Mouse (Mus musculus): Measurements from ENCODE around the gene Car10. TPM values are rescaled to one million over a fixed set of nuclear protein-coding genes. Genes with fewer than 3 reads are reported as not detected.
A peak's percentile ranks its signal among the peaks of the same experiment; 100 is the strongest.

Car10 gene
- 0.09 TPM in 1 of 2 replicates, not detected in the other for polyA plus RNA-seq (2016; fragmentation: Nextera tagmentation; extraction: Ambion mirVana)

DNA sequence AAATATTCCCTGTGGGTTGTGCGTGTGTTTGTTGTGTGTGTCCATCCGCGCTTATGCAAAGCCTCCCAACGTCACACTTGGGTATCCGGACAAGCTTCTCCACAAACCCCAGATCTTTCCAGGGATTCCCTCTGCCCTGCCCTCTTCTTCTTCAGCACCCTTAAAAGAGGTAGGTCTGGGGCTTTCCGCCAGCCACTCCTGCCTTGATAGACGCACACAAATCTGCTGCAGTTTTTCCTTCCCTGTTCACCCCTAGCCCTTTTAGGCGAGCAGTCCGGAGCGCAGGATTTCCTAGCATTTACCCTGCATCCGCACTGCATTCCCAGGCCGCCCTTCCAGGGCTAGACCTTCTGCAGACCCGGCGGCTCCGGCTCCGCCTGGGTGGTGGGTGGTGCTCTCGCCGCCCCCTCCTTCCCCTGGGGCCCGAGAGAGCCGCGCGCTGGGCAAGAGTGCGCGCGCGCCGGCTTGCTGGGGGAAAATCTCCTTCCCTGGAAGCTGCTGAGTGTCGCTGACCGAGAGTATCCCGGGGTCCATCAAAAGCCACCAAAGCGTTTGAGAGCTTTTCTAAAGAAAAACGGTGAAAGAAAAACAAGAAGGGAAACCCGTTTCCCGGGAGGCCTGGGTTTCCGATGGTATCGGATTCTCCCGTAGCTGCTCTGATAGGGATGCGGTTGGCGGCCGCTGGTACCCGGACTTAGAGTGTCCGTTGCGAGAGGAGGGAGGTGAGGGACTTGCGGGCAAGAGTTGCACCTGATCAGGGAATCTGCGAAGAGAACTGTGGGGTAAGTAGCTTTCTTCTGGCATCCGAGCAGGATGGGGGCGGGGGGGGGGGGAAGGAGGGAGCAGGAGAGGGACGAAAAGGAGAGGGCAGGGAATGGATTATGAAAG, at the start of gene Car10:
Gene Car10, plus strand, starts transcription at position 88 of the 888 bp plus-strand sequence.
- Histone ChIP-seq H3K4me1 (peaks cover 19% of the 10 kb centered on the region), H3K27me3 (ENCODE audit: insufficient read depth, poor library complexity, severe bottlenecking) (peaks cover 62% of the 10 kb centered on the region), H3K27ac (no peak within 1 kb of the TSS), H3K4me3 (peak within 1 kb of the TSS; percentile 55), H3K9me3 (no peaks in the 10 kb centered on the region), H3K36me3 (no peaks in the 10 kb centered on the region)
- under 1% methylated on average over 47 of the region's 48 CpGs for WGBS
- DNase-seq (ENCODE audit: low spot score): no peak

DNA sequence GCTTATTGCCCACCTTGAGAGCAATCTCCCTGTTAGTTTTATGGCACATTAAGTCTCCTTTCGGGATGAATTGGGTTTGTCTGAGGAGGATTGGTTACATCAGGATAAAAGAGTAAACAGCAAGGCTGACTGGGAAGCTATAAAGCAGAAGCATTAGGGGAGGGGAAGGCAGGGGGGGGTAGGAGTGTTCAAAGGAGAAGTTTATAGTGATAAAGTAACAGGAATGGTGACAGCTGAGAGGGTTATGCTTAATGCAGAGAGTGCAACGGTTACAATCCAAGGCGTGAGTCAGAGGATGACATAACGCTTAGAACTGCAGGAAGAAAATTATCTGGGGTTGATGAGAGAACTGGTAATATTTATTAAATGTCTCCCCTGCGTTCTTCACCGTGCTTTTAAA, 32.8 kb upstream of the Car10 start:
- Histone ChIP-seq H3K4me3 (no peak overlapping the region), H3K27me3 (ENCODE audit: insufficient read depth, poor library complexity, severe bottlenecking) (no peaks in the 10 kb centered on the region), H3K36me3 (no peaks in the 10 kb centered on the region), H3K4me1 (no peaks in the 10 kb centered on the region), H3K27ac (no peak overlapping the region), H3K9me3 (no peaks in the 10 kb centered on the region)
- DNase-seq (ENCODE audit: low spot score): no peak
- 72% methylated on average over 6 of the region's 6 CpGs for WGBS

DNA sequence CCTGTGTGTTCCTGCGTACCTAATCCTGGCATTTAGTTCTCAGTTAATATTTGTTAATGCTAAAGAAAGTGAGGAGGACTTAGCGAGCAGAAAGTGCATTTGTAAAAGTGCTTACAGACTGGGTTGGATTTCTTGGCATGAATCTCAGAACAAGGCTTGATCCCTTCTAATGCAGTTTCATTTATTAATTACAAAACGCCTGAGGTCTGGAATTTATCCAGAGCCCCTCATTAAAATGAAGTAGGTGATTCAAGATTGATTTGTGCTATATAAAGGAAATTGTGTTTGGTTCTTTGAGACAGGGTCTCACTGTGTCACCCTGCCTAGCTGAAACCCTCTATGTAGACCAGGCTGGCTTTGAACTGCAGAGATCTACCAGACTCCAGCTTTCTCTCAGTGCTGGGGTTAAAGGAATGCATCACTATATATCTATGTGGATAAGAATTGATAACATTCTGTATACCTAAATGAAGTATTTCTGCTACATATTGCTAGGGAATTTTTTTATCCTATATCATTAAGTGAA, 32.1 kb upstream of the Car10 start:
- no peak for DNase-seq (ENCODE audit: low spot score)
- no peaks in the 10 kb centered on the region for H3K36me3 ChIP-seq
- no peaks in the 10 kb centered on the region for H3K4me1 ChIP-seq
- H3K9me3 ChIP-seq: no peaks in the 10 kb centered on the region
- H3K4me3 ChIP-seq: no peak overlapping the region
- no peaks in the 10 kb centered on the region for H3K27me3 ChIP-seq (ENCODE audit: insufficient read depth, poor library complexity, severe bottlenecking)
- WGBS: 75% methylated on average over 3 of the region's 3 CpGs
- no peak overlapping the region for H3K27ac ChIP-seq

DNA sequence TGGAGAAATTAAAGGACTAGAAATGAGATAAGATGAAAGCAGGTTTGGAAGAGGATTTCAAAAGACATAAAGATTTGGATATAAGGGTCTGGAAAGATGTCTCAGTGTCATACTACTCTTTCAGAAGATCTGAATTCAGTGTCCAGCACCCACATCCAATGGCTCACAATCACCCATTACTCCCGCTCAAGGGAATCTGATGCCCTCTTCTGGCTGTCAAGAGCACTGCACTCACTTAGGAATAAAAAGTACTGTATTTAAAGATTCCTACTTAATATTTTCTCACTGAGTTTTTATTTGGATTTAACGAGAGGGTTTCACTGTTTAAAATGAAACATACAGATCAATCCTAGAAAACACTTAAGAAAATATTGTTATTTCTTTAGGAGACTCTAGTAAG, 2.2 kb upstream of the Car10 start:
- peaks cover 36% of the 10 kb centered on the region for H3K27me3 ChIP-seq (ENCODE audit: insufficient read depth, poor library complexity, severe bottlenecking)
- H3K36me3 ChIP-seq: no peaks in the 10 kb centered on the region
- H3K27ac ChIP-seq: no peak overlapping the region
- H3K9me3 ChIP-seq: no peaks in the 10 kb centered on the region
- 28% methylated on average over 2 of the region's 2 CpGs for WGBS
- DNase-seq (ENCODE audit: low spot score): no peak
- peaks cover 19% of the 10 kb centered on the region for H3K4me1 ChIP-seq
- H3K4me3 ChIP-seq: no peak overlapping the region

DNA sequence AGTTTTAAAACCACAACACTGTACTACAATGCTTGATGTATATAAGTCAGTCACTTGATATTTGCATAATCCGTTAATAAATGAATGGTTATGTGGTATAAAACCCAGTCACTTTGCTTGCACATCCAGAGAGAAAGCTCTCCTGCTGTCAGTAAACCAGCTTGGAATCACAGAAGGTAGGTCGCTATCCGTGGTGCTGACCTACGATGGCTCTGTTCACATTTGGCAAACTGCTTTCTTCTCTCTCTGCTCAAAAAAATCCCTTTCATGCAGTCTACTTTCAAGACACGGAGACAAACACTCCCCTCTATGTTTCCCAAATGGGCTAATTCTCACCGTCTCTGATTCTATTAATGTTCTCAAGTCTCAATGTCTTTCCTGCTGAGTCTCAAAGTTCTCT, 827 bp upstream of the Car10 start:
- 1% methylated on average over 6 of the region's 6 CpGs for WGBS
- H3K9me3 ChIP-seq: no peaks in the 10 kb centered on the region
- peaks cover 19% of the 10 kb centered on the region for H3K4me1 ChIP-seq
- H3K36me3 ChIP-seq: no peaks in the 10 kb centered on the region
- no peak overlapping the region for H3K4me3 ChIP-seq
- no peak overlapping the region for H3K27ac ChIP-seq
- DNase-seq (ENCODE audit: low spot score): peak; percentile 77
- H3K27me3 ChIP-seq (ENCODE audit: insufficient read depth, poor library complexity, severe bottlenecking): peaks cover 50% of the 10 kb centered on the region

DNA sequence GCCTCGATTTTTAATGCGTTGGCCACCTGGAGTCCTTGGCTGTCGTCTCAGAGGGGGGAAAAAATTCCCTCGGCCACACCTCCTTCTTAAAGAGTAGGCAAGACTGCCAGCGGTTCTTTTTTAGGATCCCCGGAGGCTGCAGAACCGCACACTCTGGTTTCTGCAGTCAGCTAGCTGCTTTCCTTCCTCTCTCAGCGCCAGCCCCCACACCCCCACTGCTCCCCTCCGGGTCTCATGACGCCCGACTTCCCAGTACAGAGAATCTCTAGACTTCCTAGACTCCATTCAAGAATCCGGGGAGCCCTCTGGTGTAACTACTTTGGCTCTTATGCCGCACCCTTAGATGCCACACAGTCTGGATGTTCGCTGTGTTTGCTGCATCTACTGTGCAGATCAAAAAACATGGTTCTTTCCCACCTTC, 387 bp upstream of the Car10 start:
- H3K4me3 ChIP-seq: no peak overlapping the region

DNA sequence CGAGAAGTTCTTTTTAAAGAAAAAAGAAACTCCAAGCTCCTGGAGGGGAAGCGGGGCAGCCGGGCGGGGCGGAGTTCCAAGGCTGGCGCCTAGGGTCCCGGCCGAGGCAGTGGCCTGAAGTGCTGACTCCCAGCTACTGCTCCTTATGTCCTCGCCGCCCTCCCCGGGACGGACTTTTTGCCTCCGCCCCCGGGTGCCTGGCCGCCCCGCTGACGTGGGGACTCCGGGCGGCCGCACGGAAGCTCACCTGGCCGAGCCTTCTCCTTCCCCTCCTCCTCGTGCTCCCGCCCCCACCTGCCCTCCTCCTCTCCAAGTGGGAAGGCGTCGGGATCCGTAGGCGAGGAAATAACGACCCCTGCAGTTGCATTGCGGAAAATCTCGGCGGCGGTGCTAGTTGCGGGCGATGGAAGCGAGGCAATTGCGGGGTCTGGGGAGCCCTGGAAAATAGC, 1.1 kb downstream of the Car10 start:
- Histone ChIP-seq H3K27ac (no peak overlapping the region), H3K4me1 (peaks cover 19% of the 10 kb centered on the region), H3K27me3 (ENCODE audit: insufficient read depth, poor library complexity, severe bottlenecking) (peaks cover 65% of the 10 kb centered on the region), H3K4me3 (peak overlapping the region; percentile 55), H3K9me3 (no peaks in the 10 kb centered on the region), H3K36me3 (no peaks in the 10 kb centered on the region)
- DNase-seq (ENCODE audit: low spot score): no peak
- under 1% methylated on average over 36 of the region's 37 CpGs for WGBS

More for the DNA sequence above, 387 bp upstream of the Car10 start:
- H3K9me3 ChIP-seq: no peaks in the 10 kb centered on the region
- H3K27ac ChIP-seq: no peak overlapping the region
- DNase-seq (ENCODE audit: low spot score): no peak
- H3K36me3 ChIP-seq: no peaks in the 10 kb centered on the region
- WGBS: 5% methylated on average over 14 of the region's 14 CpGs
- peaks cover 19% of the 10 kb centered on the region for H3K4me1 ChIP-seq
- H3K27me3 ChIP-seq (ENCODE audit: insufficient read depth, poor library complexity, severe bottlenecking): peaks cover 54% of the 10 kb centered on the region

DNA sequence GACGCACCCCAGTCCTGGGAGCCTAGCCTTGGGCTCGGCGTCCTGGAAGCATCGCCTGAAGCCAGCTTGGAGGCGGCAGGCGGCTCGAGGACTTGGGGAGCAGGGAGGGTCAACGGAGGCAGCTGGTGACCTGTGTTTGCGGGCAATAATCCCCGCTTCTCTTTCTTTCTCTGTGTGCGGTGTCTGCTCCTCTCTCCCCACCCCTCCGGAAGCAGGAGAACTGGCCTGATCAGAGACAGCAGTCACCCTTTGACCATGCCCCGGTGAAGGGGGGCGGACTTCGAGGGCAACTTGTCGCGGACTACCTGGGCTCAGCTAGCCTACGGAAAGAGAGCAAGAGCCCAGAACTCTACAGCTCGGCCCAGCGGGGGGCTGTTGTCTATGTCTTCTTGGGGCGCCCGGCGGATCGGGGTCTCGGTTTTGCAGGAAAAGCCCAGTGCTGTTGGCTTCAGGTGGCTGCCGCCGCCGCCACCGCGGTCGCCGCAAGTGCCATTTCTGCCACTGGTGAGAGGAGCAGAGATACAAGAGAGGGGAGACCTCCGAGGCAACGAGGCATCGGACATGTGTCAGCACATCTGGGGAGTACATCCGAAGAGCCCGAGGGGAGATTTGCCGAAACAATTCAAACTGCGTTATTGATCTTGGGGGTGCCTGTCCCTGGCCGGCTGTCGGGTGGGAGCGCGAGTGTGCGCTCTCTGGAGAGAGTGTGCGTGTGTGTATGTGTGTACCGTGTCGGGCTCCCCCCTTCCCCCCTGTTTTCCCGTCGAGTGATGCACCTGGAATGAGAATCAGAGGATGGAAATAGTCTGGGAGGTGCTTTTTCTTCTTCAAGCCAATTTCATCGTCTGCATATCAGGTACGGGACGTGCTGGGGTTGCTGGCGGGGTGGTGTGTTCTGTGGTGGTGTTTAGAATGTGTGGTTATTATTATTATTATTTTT, 1.9 kb downstream of the Car10 start:
- DNase-seq (ENCODE audit: low spot score): no peak
- Histone ChIP-seq H3K27ac (no peak overlapping the region), H3K4me3 (peak overlapping the region; percentile 55), H3K36me3 (no peaks in the 10 kb centered on the region), H3K9me3 (no peaks in the 10 kb centered on the region), H3K27me3 (ENCODE audit: insufficient read depth, poor library complexity, severe bottlenecking) (peaks cover 65% of the 10 kb centered on the region), H3K4me1 (peaks cover 19% of the 10 kb centered on the region)
- WGBS: 2% methylated on average over 52 of the region's 53 CpGs

DNA sequence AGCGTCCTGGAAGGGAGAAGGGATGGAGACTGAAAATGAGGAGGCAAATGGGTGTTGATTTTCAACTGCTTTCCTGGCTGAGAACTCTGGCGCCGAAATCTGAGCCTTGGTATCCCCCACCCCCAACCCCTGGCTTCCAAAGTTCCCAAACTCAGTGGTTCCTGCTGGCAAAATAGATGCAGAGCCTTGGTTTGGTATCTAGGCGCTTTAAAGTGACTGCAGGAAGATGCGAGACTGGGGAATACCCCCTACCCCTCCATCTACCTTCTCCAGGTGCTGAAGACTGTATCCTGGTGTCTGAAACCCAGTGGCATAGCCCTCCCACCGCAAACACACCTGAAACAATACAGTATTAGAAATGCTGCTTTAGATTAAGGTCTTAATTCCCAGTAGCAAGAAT, 2.8 kb downstream of the Car10 start:
- DNase-seq (ENCODE audit: low spot score): no peak
- H3K4me3 ChIP-seq: no peak overlapping the region
- peaks cover 19% of the 10 kb centered on the region for H3K4me1 ChIP-seq
- H3K27me3 ChIP-seq (ENCODE audit: insufficient read depth, poor library complexity, severe bottlenecking): peaks cover 65% of the 10 kb centered on the region
- no peaks in the 10 kb centered on the region for H3K36me3 ChIP-seq
- no peaks in the 10 kb centered on the region for H3K9me3 ChIP-seq
- H3K27ac ChIP-seq: no peak overlapping the region
- 3% methylated on average over 6 of the region's 6 CpGs for WGBS

DNA sequence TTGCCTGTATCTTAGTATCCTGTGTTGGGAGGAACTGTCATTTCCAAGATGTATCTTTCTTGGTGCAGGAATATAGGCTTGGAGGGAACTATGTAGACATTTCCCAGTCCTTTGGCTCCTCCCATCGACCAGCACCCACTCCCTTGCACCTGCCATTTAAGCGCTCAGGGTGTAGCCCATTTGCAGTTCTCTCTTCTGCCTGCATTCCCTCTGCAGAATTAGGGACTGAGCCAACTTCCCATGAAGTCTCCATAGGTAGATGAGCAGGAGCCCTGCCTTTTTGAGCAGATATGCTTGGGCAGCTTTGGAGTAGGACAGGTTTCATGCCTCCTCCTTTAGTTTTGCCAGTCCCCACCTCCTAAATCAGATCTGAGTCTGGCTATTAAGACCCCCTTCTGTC, 3.3 kb downstream of the Car10 start:
- no peak for DNase-seq (ENCODE audit: low spot score)
- Histone ChIP-seq H3K27me3 (ENCODE audit: insufficient read depth, poor library complexity, severe bottlenecking) (peaks cover 65% of the 10 kb centered on the region), H3K4me3 (no peak overlapping the region), H3K4me1 (peaks cover 19% of the 10 kb centered on the region), H3K36me3 (no peaks in the 10 kb centered on the region), H3K27ac (no peak overlapping the region), H3K9me3 (no peaks in the 10 kb centered on the region)
- WGBS: 6% methylated on average over 2 of the region's 2 CpGs

DNA sequence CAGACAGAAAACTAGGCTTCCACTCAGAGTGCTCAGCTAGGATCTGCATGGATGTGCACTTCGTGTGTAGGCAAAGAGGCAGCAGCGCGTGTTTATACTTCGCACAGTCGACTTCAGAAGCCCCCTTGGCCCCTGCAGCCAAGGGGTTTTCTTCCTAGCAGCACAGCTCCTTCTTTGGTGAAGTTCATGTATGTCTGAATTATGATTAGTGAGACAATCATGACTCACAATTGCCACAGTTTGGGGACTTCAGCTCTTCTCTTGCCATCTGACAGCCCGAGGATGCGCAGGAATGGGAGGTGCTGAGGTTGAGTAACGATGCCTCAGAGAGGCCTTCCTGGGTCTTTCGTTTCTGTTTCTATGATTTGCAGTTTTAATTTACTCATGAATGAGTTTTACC, 4.5 kb downstream of the Car10 start:
- Histone ChIP-seq H3K4me3 (no peak overlapping the region), H3K4me1 (peaks cover 19% of the 10 kb centered on the region), H3K27ac (no peak overlapping the region), H3K27me3 (ENCODE audit: insufficient read depth, poor library complexity, severe bottlenecking) (peaks cover 62% of the 10 kb centered on the region), H3K9me3 (no peaks in the 10 kb centered on the region), H3K36me3 (no peaks in the 10 kb centered on the region)
- WGBS: 83% methylated on average over 9 of the region's 9 CpGs
- DNase-seq (ENCODE audit: low spot score): no peak

DNA sequence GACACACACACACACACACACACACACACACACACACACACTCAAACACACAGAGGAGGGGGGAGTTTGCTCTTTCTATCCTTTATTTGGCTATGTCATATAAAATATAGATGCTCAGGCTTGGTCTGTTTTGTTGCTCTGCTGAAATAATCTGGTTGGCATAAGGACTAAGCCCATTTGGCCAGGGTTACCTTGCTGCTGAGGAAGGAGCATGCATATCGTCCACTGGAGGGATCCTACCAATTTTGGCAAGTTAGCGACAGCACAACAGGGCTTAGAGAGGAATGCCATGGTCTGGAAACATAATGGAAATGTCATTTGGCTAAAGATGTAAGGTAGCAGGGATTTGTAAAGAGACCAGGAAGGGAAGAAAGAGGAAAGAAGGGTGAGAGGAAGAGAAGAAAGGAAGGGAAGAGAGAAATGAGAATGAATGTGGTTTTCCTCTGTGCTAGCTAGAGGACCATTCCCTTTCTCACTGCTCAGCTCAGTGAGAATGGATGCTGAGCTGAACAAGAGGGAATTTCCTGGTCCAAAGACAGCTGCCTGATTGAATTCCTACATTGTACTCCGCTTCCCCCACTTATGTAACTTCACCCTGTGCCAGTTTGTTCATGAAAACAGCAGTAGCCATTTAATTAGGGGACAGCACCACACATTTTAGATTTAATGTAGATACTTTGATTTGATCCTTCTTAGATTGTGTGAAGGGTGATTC, 5.4 kb downstream of the Car10 start:
- WGBS: 56% methylated on average over 3 of the region's 3 CpGs
- no peak overlapping the region for H3K27ac ChIP-seq
- no peak for DNase-seq (ENCODE audit: low spot score)
- peaks cover 53% of the 10 kb centered on the region for H3K27me3 ChIP-seq (ENCODE audit: insufficient read depth, poor library complexity, severe bottlenecking)
- H3K9me3 ChIP-seq: no peaks in the 10 kb centered on the region
- H3K36me3 ChIP-seq: no peaks in the 10 kb centered on the region
- peaks cover 15% of the 10 kb centered on the region for H3K4me1 ChIP-seq
- no peak overlapping the region for H3K4me3 ChIP-seq
